Mouse (Mus musculus): ENCODE measurements around the gene Mlf1. TPM values are rescaled to one million over a fixed set of nuclear protein-coding genes. Genes with fewer than 3 reads are reported as not detected.

Mlf1 gene
- 0.56 and 0.61 TPM in 2 replicates for polyA plus RNA-seq (2012; rRNA removed)

GRCm38 (mm10) chr3:67373872-67374271 is at the start of gene Mlf1:
Mlf1 (plus strand) TSS chr3:67374097.

DNA sequence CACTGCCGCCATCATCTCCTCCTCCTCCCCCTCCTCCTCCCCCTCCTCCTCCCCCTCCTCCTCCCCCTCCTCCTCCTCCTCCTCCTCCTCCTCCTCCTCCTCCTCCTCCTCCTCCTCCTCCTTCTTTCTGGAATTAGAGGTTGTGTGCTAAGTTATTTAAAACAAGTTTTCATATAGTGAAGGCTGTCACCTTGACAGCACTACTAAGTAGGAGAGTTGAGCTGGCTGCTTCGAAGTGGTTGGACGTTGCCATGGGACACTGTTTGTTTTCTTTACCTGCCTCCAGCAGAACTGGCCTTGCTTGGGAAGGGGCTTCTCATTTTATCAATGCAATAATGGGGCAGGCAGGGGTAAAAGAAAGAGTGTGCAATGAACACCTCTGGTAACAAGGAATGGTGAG is 1.2 kb downstream of the Mlf1 start, which contains the start of gene Gm17402:
Gene Gm17402, minus strand, starts transcription at position 101 of the 400 bp plus-strand sequence.

GRCm38 (mm10) chr3:67429999-67430380 is 56.1 kb downstream of the Mlf1 start, which contains the start of gene Gfm1:
Gfm1 (plus strand) TSS chr3:67430096.

Other genes with a start within 250 kb of the Mlf1 start
- gene Gm17402, start 1.1 kb downstream of the Mlf1 start, polyA plus RNA-seq (2012; rRNA removed) = not detected in 2 replicates
- gene Gfm1, start 56.0 kb downstream of the Mlf1 start, polyA plus RNA-seq (2012; rRNA removed) = 17.0 and 20.0 TPM in 2 replicates
- 4.6 and 5.6 TPM in 2 replicates for gene Lxn, start 89.8 kb downstream of the Mlf1 start, polyA plus RNA-seq (2012; rRNA removed)
- gene Rarres1, start 141.4 kb downstream of the Mlf1 start, polyA plus RNA-seq (2012; rRNA removed) = 3.8 and 4.6 TPM in 2 replicates
- gene Mfsd1, start 208.6 kb downstream of the Mlf1 start, polyA plus RNA-seq (2012; rRNA removed) = 14.5 and 15.7 TPM in 2 replicates